Mouse (Mus musculus) forebrain, embryonic 15.5 days (tissue): Measurements from ENCODE around the gene Ptpdc1. TPM values are rescaled to one million over a fixed set of nuclear protein-coding genes. Genes with fewer than 3 reads are reported as not detected.

Experiments used
- ATAC-seq: fragments of 200-750 bp; cut with Nextera tagmentation; replicated peaks from 2 replicates; pipeline ENCODE4 v1.8.0; 2017; ENCODE audit warnings: mild to moderate bottlenecking, moderate TSS enrichment, moderate library complexity
- H3K27ac ChIP-seq: fragments of 300-500 bp; sonication (generic); replicated peaks from 2 replicates; pipeline ENCODE4 v1.5.1; 2015; ENCODE audit warnings: mild to moderate bottlenecking, inconsistent platforms
- H3K27me3 ChIP-seq: fragments of 300-500 bp; sonication (generic); 2 replicates; pipeline ENCODE4 v1.6.1; 2015; ENCODE audit warnings: inconsistent platforms
- H3K36me3 ChIP-seq: fragments of 300-500 bp; sonication (generic); 2 replicates; pipeline ENCODE4 v1.6.1; 2015; ENCODE audit warnings: mild to moderate bottlenecking, inconsistent platforms
- H3K4me1 ChIP-seq: fragments of 300-500 bp; sonication (generic); 2 replicates; pipeline ENCODE4 v1.6.1; 2015; ENCODE audit warnings: inconsistent platforms
- H3K4me2 ChIP-seq: fragments of 300-500 bp; sonication (generic); replicated peaks from 2 replicates; pipeline ENCODE4 v1.6.1; 2015; ENCODE audit warnings: mild to moderate bottlenecking, inconsistent platforms
- H3K4me3 ChIP-seq: fragments of 300-500 bp; sonication (generic); 2 replicates; pipeline ENCODE4 v1.5.1; 2015; ENCODE audit warnings: mild to moderate bottlenecking, inconsistent platforms
- H3K9ac ChIP-seq: fragments of 300-500 bp; sonication (generic); replicated peaks from 2 replicates; pipeline ENCODE4 v1.6.1; 2015; ENCODE audit warnings: mild to moderate bottlenecking, inconsistent platforms
- H3K9me3 ChIP-seq: fragments of 300-500 bp; sonication (generic); 2 replicates; pipeline ENCODE4 v1.6.1; 2016; ENCODE audit warnings: inconsistent platforms
- WGBS: fragments of 180-500 bp; shearing (Covaris S2); methylation state at CpG from one replicate; pipeline ENCODE4 v1.1.7; 2015; ENCODE audit warnings: mixed read lengths; 5-methylcytosine and 5-hydroxymethylcytosine counted together
- microRNA counts: library from miRNA; unstranded; fragments of <30 nt; microRNA quantifications from one replicate; lab custom pipeline; 2016
- microRNA-seq: library from miRNA; unstranded; fragments of <30 nt; microRNA quantifications from one replicate; pipeline ENCODE4, GENCODE M21; 2016
- polyA plus RNA-seq: library from polyadenylated mRNA; unstranded; fragments of >200 nt; fragmentation: Nextera tagmentation; extraction: Ambion mirVana; gene quantifications from 2 replicates; pipeline ENCODE4 v1.2.1, GENCODE M21; 2015

The Ptpdc1 gene
- polyA plus RNA-seq, 1 experiment from 2014 or later, result 16.0 TPM

DNA sequence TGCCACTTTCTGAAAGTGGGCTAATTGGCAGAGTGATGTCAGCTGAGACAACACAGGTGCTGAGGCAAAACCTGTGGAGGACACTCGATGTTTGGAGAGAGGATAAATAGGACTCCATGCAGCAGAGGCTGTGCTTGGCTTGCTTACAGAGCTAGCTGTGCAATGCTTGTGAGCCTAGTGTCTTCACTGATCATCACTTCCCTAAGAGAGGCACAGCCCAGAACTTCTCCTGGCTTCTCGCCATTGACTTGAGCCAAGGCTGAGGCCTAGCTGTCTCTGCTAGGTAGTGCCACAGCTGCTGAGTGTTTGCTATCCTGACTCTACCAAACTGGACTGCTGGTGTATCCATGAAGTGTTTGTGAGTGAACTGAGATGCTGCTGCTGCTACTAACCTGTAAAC lies 94.8 kb downstream of the Ptpdc1 start:
- Histone ChIP-seq H3K4me2 (no peak overlapping the region), H3K27ac (no peak overlapping the region), H3K4me3 (no peak overlapping the region), H3K4me1 (no peaks in the 10 kb centered on the region), H3K27me3 (no peaks in the 10 kb centered on the region), H3K9ac (no peak overlapping the region), H3K36me3 (0 out of 2 replicates have a peak, but pooled peaks cover under 1% of the 10 kb centered on the region), H3K9me3 (no peaks in the 10 kb centered on the region)
- ATAC-seq, result no peak
- 78% methylated on average over 2 of the region's 2 CpGs for WGBS

DNA sequence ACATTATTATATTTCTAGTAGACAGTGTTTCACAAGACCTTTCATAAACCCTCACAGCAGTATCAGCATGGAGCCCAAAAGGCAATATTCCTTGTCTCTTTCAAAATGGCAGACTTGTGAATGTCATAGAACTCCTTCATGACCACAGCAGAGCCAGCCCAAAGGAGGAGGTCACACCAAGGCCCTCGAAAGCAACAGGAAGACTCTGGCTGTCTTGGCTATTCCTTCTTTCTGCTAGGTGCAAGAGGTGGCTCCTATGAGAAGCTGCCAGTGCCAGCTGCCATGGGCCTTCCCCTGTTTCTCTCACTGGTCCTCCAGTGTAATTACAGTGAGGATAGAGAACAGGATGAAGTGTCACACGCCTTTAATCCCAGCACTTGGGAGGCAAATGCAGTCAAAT lies 96.4 kb downstream of the Ptpdc1 start:
- no peak for ATAC-seq
- Histone ChIP-seq H3K27ac (no peak overlapping the region), H3K4me2 (no peak overlapping the region), H3K4me3 (no peak overlapping the region), H3K4me1 (no peaks in the 10 kb centered on the region), H3K9me3 (no peaks in the 10 kb centered on the region), H3K36me3 (no peaks in the 10 kb centered on the region), H3K9ac (no peak overlapping the region), H3K27me3 (no peaks in the 10 kb centered on the region)
- 52% methylated on average over 2 of the region's 2 CpGs for WGBS

DNA sequence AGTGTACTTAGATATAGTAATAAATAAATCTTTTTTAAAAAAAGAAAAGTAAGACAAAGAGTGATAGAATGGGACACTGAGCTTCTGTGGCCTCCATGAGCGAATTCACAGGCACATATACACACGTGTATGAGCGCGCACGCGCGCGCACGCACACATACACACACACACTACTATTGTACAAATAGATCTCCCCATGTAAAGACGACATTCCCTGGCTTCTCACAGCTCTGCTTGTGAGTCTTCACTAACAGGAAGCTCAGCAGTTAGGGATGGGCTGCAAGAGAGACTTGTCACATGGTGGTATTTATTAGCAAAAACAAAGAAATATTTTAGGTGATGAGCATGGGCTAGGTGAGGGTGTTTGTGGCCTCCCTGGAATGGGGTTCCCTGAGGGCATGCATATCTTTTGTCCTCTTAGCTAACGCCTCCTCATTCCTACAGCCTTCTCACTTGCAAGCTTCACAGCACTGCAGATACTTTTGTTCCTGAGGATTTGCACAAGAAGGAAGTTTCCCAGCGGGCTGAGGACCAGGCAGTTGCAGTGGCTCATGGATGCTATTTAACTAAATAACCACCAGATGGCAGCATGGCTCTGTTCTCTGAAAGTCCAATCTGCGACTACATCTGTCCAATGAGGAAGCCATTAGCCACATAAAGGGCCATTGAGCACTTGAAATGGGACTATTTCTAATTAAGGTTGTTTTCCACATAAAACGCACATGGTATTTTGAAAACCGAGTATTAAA lies 97.2 kb downstream of the Ptpdc1 start:
- 56% methylated on average over 15 of the region's 15 CpGs for WGBS
- Histone ChIP-seq H3K36me3 (no peaks in the 10 kb centered on the region), H3K9ac (no peak overlapping the region), H3K27me3 (no peaks in the 10 kb centered on the region), H3K27ac (no peak overlapping the region), H3K4me1 (no peaks in the 10 kb centered on the region), H3K4me2 (no peak overlapping the region), H3K4me3 (no peak overlapping the region), H3K9me3 (no peaks in the 10 kb centered on the region)
- ATAC-seq, result peak; percentile 51

MicroRNAs within 50 kb of the gene (microRNA counts, 519-probe panel; counts per million panel counts)
- microRNA mmu-let-7a (lab: Ali Mortazavi, UCI) (4,747 counts per million, percentile 97 among the panel's probes with 10 or more counts), microRNA mmu-let-7d (lab: Ali Mortazavi, UCI) (4,677 counts per million, percentile 96 among the panel's probes with 10 or more counts), microRNA mmu-let-7f (lab: Ali Mortazavi, UCI) (4,213 counts per million, percentile 94 among the panel's probes with 10 or more counts)

Small RNAs within 50 kb of the gene (microRNA-seq; reads per million reads assigned to microRNA genes)
- gene Gm24111 (not detected), gene Mirlet7a-1 (250 reads per million, percentile 66 among the genes with 10 or more reads in this experiment), gene Mirlet7d (8,963 reads per million, percentile 95 among the genes with 10 or more reads in this experiment), gene Mirlet7f-1 (not detected)

Other genes starting within 250 kb of the Ptpdc1 start
- 6.8 and 10.2 TPM in 2 replicates for gene Zfp169, start 112.2 kb downstream of the Ptpdc1 start, polyA plus RNA-seq
- 3.1 and 3.3 TPM in 2 replicates for gene A830005F24Rik, start 112.1 kb downstream of the Ptpdc1 start, polyA plus RNA-seq
- gene Barx1, start 37.3 kb upstream of the Ptpdc1 start, polyA plus RNA-seq, result not detected in 2 replicates
- gene Phf2, start 245.5 kb upstream of the Ptpdc1 start, polyA plus RNA-seq, result 10.5 and 11.5 TPM in 2 replicates